Mouse (Mus musculus): Measurements from ENCODE around the gene Lrrc8b. TPM values are rescaled to one million over a fixed set of nuclear protein-coding genes. Genes with fewer than 3 reads are reported as not detected.

The Lrrc8b gene
- total RNA-seq, 4 experiments from 2014 or later: 87.6 to 107 (median 90.0) TPM

GRCm38 (mm10) chr5:105484247-105484646 is 68.7 kb downstream of the Lrrc8b start:
- DNase-seq: no peak

DNA sequence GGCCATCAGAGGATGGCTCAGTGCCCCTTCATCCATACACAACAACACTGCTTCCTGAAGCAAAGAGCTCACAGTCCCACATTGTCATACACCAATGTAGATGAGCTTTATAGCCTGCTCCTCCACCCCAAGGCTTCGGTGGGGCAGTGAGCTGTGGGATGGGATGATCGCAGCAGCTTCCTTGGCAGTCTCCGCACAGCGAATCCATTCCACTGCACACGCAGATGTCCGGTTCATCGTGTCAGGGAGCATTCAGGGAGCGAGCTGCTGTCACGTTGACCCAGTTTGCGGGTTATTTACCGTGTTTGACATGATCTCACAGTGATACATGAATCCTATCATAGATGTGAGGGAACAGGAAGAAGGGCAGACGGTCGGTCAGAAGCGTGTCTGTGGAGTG is 69.3 kb downstream of the Lrrc8b start:
- DNase-seq: no peak

DNA sequence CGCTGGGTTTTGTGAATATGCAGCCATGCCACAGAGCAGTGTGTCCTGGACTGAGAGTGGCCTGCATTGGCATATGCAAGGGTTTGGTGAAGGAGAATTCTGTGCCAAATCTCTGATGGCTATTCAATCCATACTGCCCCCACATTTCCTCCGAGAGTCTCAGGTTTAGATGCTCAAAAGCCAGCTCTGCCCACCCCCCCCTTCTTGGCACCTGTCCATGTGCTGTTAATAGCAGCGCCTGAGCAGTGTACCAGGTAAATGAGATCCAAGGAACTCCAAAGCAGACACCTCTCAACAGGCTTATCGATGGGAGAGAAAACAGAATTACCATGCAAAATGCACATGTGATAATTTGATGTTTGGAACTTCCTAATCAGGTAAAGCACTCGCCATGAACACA is 74.6 kb downstream of the Lrrc8b start:
- DNase-seq: no peak

GRCm38 (mm10) chr5:105491389-105491788 is 75.8 kb downstream of the Lrrc8b start:
- no peak for DNase-seq

- DNase-seq: no peak
Observed at GRCm38 (mm10) chr5:105492367-105493246, 77.0 kb downstream of the Lrrc8b start.

DNA sequence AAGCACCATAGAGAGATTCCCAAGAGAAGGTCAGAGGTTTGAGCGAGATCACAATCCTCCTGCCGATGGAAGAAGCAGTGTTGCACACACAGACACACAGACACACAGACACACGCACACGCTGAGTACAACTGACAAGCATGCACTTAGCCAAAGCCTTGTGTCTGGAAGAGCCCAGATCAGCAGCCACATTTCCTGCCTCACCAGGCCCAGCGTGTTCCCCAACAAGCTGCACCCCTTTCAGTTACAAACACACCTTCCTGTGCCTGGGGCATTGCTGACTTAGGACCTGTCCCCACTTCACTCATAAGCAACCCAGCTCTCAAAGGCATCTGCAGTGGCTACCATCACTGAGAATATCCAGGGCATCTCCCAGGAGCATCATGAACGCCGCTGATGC is 77.8 kb downstream of the Lrrc8b start:
- DNase-seq: no peak

GRCm38 (mm10) chr5:105494246-105494917 is 78.8 kb downstream of the Lrrc8b start:
- no peak for DNase-seq

GRCm38 (mm10) chr5:105494918-105495901 is 79.6 kb downstream of the Lrrc8b start:
- DNase-seq: peak; percentile 81

DNA sequence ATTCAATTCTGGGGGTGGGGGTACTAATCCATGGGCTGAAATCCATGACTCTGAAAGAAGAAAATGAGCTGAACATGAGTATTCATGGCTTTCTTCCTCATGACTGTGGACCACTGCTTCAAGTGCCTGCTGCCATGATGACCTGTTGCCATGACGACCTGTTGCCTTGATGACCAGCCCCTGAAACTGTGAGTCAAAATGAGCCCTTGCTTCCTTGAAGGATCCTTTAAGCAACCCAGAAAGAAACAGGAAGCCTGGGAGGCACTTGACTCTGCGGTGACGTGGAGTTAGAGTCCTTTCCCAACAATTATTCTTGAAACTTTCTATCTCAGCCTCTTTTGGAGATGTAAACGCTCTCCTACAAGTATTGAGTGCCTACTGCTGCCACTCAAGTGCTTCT is 80.6 kb downstream of the Lrrc8b start:
- no peak for DNase-seq

DNA sequence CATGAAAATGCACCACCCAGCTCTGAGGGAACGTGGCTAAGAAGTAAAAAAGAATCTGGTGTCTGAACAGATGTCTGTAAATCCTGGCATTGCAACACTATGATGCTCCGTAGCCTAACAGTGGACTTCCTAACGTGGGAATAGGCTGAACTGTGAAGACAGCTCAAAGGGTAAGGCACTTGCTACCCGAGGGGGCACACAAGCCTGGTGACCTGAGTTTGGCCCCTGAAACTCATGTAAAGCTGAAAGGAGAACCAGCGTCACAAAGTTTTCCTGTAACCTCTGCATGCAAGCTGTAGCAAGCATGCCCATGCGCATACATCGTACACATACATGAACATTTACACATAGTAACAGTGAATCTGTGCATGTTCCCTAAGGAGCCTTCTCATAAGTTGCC is 81.0 kb downstream of the Lrrc8b start:
- DNase-seq: no peak

GRCm38 (mm10) chr5:105498429-105499000 is 82.9 kb downstream of the Lrrc8b start:
- no peak for DNase-seq

GRCm38 (mm10) chr5:105499396-105499795 is 83.8 kb downstream of the Lrrc8b start:
- no peak for DNase-seq

- no peak for DNase-seq
Observed at GRCm38 (mm10) chr5:105500132-105501121, 84.9 kb downstream of the Lrrc8b start.

GRCm38 (mm10) chr5:105501136-105501535 is 85.6 kb downstream of the Lrrc8b start:
- DNase-seq: peak; percentile 44

GRCm38 (mm10) chr5:105508813-105509212 is 93.2 kb downstream of the Lrrc8b start:
- DNase-seq: no peak

GRCm38 (mm10) chr5:105512297-105512696 is 96.7 kb downstream of the Lrrc8b start:
- no peak for DNase-seq

DNA sequence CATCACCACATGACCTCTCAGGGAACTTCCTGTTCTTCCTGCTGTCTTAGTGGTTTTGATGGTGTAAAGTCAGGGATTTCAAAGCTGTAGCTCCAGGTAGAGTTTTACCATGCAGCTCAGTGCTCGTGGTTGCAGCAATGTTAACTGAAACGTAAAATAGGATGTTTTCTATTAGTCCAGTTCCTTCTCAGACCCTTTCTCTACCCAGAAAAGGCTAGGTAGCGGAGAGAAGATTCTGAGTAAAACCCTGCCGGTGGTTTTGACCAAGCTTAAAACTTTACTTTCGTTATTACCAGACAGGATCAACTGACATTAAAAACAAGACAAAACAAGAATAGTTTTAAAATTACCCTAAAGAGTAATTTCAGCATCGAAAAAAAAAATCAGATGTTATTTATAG is 100.0 kb downstream of the Lrrc8b start:
- no peak for DNase-seq

GRCm38 (mm10) chr5:105516290-105516689 is 100.7 kb downstream of the Lrrc8b start:
- DNase-seq: no peak

- DNase-seq: no peak
Observed at GRCm38 (mm10) chr5:105517992-105518625, 102.5 kb downstream of the Lrrc8b start.

DNA sequence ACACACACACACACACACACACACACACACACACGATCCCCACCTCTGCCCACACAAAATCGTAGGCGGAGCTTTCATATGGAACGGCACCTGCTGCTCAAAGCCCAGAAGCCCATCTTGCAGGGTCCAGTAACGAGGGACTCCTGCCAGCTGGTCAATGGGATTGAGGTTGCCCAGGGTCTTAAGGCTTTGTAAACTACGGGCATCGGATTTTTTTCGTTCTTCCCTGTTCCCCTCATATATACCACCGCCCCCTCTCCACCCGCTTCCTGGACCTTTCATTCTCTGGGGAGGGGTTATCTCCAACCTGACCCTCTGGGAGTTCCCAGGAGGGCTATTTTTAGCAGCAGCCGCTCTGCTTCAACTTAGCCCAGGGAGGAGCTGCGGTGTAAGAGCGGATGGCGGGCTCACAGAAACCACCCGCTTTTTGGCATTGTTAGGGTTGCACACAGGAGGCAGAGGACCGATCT is 103.1 kb downstream of the Lrrc8b start:
- no peak for DNase-seq

Data from adrenal gland, adult 8-10 months (tissue).